Mouse (Mus musculus): ENCODE results near the gene Peli1.

GRCm38 (mm10) chr11:21182709-21183108 is 91.6 kb downstream of the Peli1 start:
- no peak for TF ChIP-seq CTCF (IDR thresholded peaks at IDR 0.05)
- no peak for TF ChIP-seq EP300 (IDR thresholded peaks at IDR 0.05)
